Mouse (Mus musculus) midbrain, embryonic 16.5 days (tissue): ENCODE results near the gene Prr3. TPM values are rescaled to one million over a fixed set of nuclear protein-coding genes. Genes with fewer than 3 reads are reported as not detected.
A peak's percentile ranks its signal among the peaks of the same experiment; 100 is the strongest.

Experiments used
- ATAC-seq: fragments of 200-750 bp; cut with Nextera tagmentation; 2 replicates; pipeline ENCODE4 v1.8.0; 2017; ENCODE audit warnings: moderate TSS enrichment
- H3K27ac ChIP-seq: fragments of 300-500 bp; sonication (generic); 2 replicates; pipeline ENCODE4 v1.5.1; 2014; ENCODE audit warnings: mild to moderate bottlenecking, low read length, mixed read lengths
- H3K27me3 ChIP-seq: fragments of 300-500 bp; sonication (generic); 2 replicates; pipeline ENCODE4 v1.6.1; 2014; ENCODE audit warnings: low read depth, low read length, mixed read lengths; ENCODE audit not compliant: control insufficient read depth, insufficient read depth
- H3K36me3 ChIP-seq: fragments of 300-500 bp; sonication (generic); 2 replicates; pipeline ENCODE4 v1.6.1; 2014; ENCODE audit warnings: mild to moderate bottlenecking, low read length, moderate library complexity, mixed read lengths; ENCODE audit not compliant: control insufficient read depth, insufficient read depth
- H3K4me1 ChIP-seq: fragments of 300-500 bp; sonication (generic); 2 replicates; pipeline ENCODE4 v1.6.1; 2014; ENCODE audit warnings: mild to moderate bottlenecking, low read length, mixed read lengths; ENCODE audit not compliant: control insufficient read depth, insufficient read depth
- H3K4me2 ChIP-seq: fragments of 300-500 bp; sonication (generic); 2 replicates; pipeline ENCODE4 v1.6.1; 2014; ENCODE audit warnings: mild to moderate bottlenecking, low read length, mixed read lengths
- H3K4me3 ChIP-seq: fragments of 300-500 bp; sonication (generic); 2 replicates; pipeline ENCODE4 v1.5.1; 2014; ENCODE audit warnings: low read depth, mild to moderate bottlenecking, low read length, moderate library complexity, mixed read lengths
- H3K9ac ChIP-seq: fragments of 300-500 bp; sonication (generic); 2 replicates; pipeline ENCODE4 v1.6.1; 2014; ENCODE audit warnings: low read depth, low read length, mixed read lengths
- H3K9me3 ChIP-seq: fragments of 300-500 bp; sonication (generic); replicated peaks from 2 replicates; pipeline ENCODE4 v1.6.1; 2014; ENCODE audit warnings: mild to moderate bottlenecking, low read length, mixed read lengths; ENCODE audit not compliant: control insufficient read depth, poor library complexity, severe bottlenecking
- WGBS: fragments of 180-500 bp; shearing (Covaris S2); extraction: QIAGEN DNeasy Blood & Tissue Kit; methylation state at CpG from one replicate; pipeline ENCODE4 v1.1.7; 2014; 5-methylcytosine and 5-hydroxymethylcytosine counted together
- microRNA counts: library from miRNA; unstranded; fragments of <30 nt; microRNA quantifications from one replicate; lab custom pipeline; 2016
- microRNA-seq: library from miRNA; unstranded; fragments of <30 nt; microRNA quantifications from one replicate; pipeline ENCODE4, GENCODE M21; 2017
- polyA plus RNA-seq: library from polyadenylated mRNA; unstranded; fragments of >200 nt; fragmentation: Nextera tagmentation; extraction: Ambion mirVana; gene quantifications from 2 replicates; pipeline ENCODE4 v1.2.1, GENCODE M21; 2015

The Prr3 gene
- polyA plus RNA-seq, 1 experiment from 2014 or later = 107 TPM

GRCm38 (mm10) chr17:35930627-35931026, 49.4 kb downstream of the Prr3 start:
- Histone ChIP-seq H3K4me1 (no peaks in the 10 kb centered on the region), H3K4me2 (no peak overlapping the region), H3K9ac (no peak overlapping the region), H3K27ac (no peak overlapping the region), H3K4me3 (no peak overlapping the region), H3K27me3 (no peaks in the 10 kb centered on the region), H3K9me3 (no peaks in the 10 kb centered on the region), H3K36me3 (peaks cover 38% of the 10 kb centered on the region)
- 95% methylated on average over 12 of the region's 12 CpGs for WGBS
- ATAC-seq = no peak

GRCm38 (mm10) chr17:35929534-35929933, 50.5 kb downstream of the Prr3 start:
- H3K27ac ChIP-seq = no peak overlapping the region
- 93% methylated on average over 2 of the region's 2 CpGs for WGBS
- H3K4me2 ChIP-seq = no peak overlapping the region
- peaks cover 47% of the 10 kb centered on the region for H3K36me3 ChIP-seq
- H3K4me3 ChIP-seq = no peak overlapping the region
- H3K27me3 ChIP-seq = no peaks in the 10 kb centered on the region
- no peaks in the 10 kb centered on the region for H3K4me1 ChIP-seq
- no peaks in the 10 kb centered on the region for H3K9me3 ChIP-seq
- no peak overlapping the region for H3K9ac ChIP-seq
- ATAC-seq = no peak

GRCm38 (mm10) chr17:35927471-35927870, 52.6 kb downstream of the Prr3 start:
- Histone ChIP-seq H3K9ac (no peak overlapping the region), H3K36me3 (peaks cover 45% of the 10 kb centered on the region), H3K4me1 (peaks cover 1% of the 10 kb centered on the region; the same call in 1 of the 2 replicates), H3K4me3 (no peak overlapping the region), H3K4me2 (no peak overlapping the region), H3K27me3 (no peaks in the 10 kb centered on the region), H3K27ac (no peak overlapping the region), H3K9me3 (no peaks in the 10 kb centered on the region)
- WGBS = 66% methylated on average over 1 of the region's 1 CpGs
- no peak for ATAC-seq

GRCm38 (mm10) chr17:35923281-35923680, 56.8 kb downstream of the Prr3 start:
- WGBS = 93% methylated on average over 4 of the region's 4 CpGs
- Histone ChIP-seq H3K9me3 (no peaks in the 10 kb centered on the region), H3K36me3 (peaks cover 28% of the 10 kb centered on the region), H3K9ac (no peak overlapping the region), H3K4me2 (no peak overlapping the region), H3K4me3 (no peak overlapping the region), H3K27me3 (no peaks in the 10 kb centered on the region), H3K4me1 (peaks cover 30% of the 10 kb centered on the region), H3K27ac (no peak overlapping the region)
- ATAC-seq = no peak

- H3K9ac ChIP-seq = no peak overlapping the region
- 90% methylated on average over 3 of the region's 3 CpGs for WGBS
- H3K27me3 ChIP-seq = no peaks in the 10 kb centered on the region
- no peak for ATAC-seq
- no peak overlapping the region for H3K4me2 ChIP-seq
- H3K4me1 ChIP-seq = peaks cover 30% of the 10 kb centered on the region
- peaks cover 21% of the 10 kb centered on the region for H3K36me3 ChIP-seq
- no peak overlapping the region for H3K27ac ChIP-seq
- H3K9me3 ChIP-seq = no peaks in the 10 kb centered on the region
- H3K4me3 ChIP-seq = no peak overlapping the region
Observed at GRCm38 (mm10) chr17:35922566-35922965, 57.5 kb downstream of the Prr3 start.

MicroRNAs within 50 kb of the gene (microRNA counts, 519-probe panel; counts per million panel counts)
- microRNA mmu-miR-877 (lab: Ali Mortazavi, UCI) = 1,746 counts per million, percentile 35 among the panel's probes with 10 or more counts

Small RNA genes lying within 50 kb of the gene (microRNA-seq; reads per million reads assigned to microRNA genes)
- gene Mir877 = 96.7 reads per million, percentile 54 among the genes with 10 or more reads in this experiment

Other genes with a start within 250 kb of the Prr3 start
- 8.9 and 10.5 TPM in 2 replicates for gene Ier3, start 158.6 kb downstream of the Prr3 start, polyA plus RNA-seq
- gene Flot1, start 157.0 kb downstream of the Prr3 start, polyA plus RNA-seq = 102 and 104 TPM in 2 replicates
- gene Tubb5, start 141.9 kb downstream of the Prr3 start, polyA plus RNA-seq = 1,852 and 1,913 TPM in 2 replicates
- 8.6 and 10.3 TPM in 2 replicates for gene Mdc1, start 138.7 kb downstream of the Prr3 start, polyA plus RNA-seq
- gene Nrm, start 118.9 kb downstream of the Prr3 start, polyA plus RNA-seq = 13.5 and 14.6 TPM in 2 replicates
- gene Ppp1r18, start 114.6 kb downstream of the Prr3 start, polyA plus RNA-seq = 18.4 and 18.8 TPM in 2 replicates
- gene Dhx16, start 100.4 kb downstream of the Prr3 start, polyA plus RNA-seq = 28.4 and 30.5 TPM in 2 replicates
- 63.9 and 76.4 TPM in 2 replicates for gene 2310061I04Rik, start 82.8 kb downstream of the Prr3 start, polyA plus RNA-seq
- gene Atat1, start 70.2 kb downstream of the Prr3 start, polyA plus RNA-seq = 455 and 465 TPM in 2 replicates
- gene Mrps18b, start 63.8 kb downstream of the Prr3 start, polyA plus RNA-seq = 46.9 and 54.4 TPM in 2 replicates
- 38.9 and 43.0 TPM in 2 replicates for gene Ppp1r10, start 63.8 kb downstream of the Prr3 start, polyA plus RNA-seq
- gene Abcf1, start 10.5 kb downstream of the Prr3 start, polyA plus RNA-seq = 90.7 and 93.8 TPM in 2 replicates
- 63.3 and 66.8 TPM in 2 replicates for gene Gnl1, start 385 bp downstream of the Prr3 start, polyA plus RNA-seq
- 8.0 and 8.8 TPM in 2 replicates for gene H2-T24, start 40.3 kb upstream of the Prr3 start, polyA plus RNA-seq
- gene H2-T23, start 52.6 kb upstream of the Prr3 start, polyA plus RNA-seq = 4.1 and 4.8 TPM in 2 replicates
- gene H2-T22, start 62.5 kb upstream of the Prr3 start, polyA plus RNA-seq = 5.3 and 6.2 TPM in 2 replicates
- gene Gm6034, start 62.7 kb upstream of the Prr3 start, polyA plus RNA-seq = not detected in 2 replicates
- gene Gm11127, start 78.1 kb upstream of the Prr3 start, polyA plus RNA-seq = not detected in 2 replicates
- not detected in 2 replicates for gene Gm19684, start 141.4 kb upstream of the Prr3 start, polyA plus RNA-seq
- gene Gm7030, start 149.2 kb upstream of the Prr3 start, polyA plus RNA-seq = not detected in 2 replicates
- gene Gm8909, start 188.3 kb upstream of the Prr3 start, polyA plus RNA-seq = not detected in 2 replicates
- gene H2-T3, start 210.1 kb upstream of the Prr3 start, polyA plus RNA-seq = not detected in 2 replicates